Mouse (Mus musculus): Measurements from ENCODE around the gene Bdnf.

DNA sequence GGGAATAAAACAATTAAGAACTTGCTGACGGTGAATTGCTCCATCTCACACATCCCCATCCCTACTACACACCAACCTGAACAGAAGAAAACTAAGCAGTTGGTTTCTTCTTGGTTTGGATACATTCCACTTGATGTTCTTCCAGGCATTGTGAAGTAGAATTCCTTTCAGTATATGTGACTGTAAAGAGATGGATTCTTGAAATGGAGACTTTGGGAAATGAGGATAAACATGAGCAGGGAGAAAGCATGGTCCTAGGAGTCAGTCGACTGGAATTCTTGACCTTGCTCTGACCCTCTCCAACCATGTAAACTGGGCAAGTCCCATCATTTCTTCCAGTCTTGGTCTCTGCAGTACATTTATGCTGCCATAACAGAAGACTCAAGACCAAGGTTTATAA lies 63.8 kb downstream of the Bdnf start:
- TF ChIP-seq POLR2A (IDR thresholded peaks at IDR 0.05; ENCODE audit: insufficient read depth, low read length) (no peak), CTCF (IDR thresholded peaks at IDR 0.05; ENCODE audit: low read depth, low read length) (no peak)
